Mouse (Mus musculus): ENCODE measurements around the gene Otud7a. TPM values are rescaled to one million over a fixed set of nuclear protein-coding genes. Genes with fewer than 3 reads are reported as not detected.
"Not testable (repeated sequence)": the region's sequence is repeated elsewhere in the genome, so short reads cannot be mapped to it uniquely, and the experiment has no call there.

The Otud7a gene
- polyA plus RNA-seq, 1 experiment from 2014 or later = 1.3 TPM

GRCm38 (mm10) chr7:63660261-63660660 lies 215.7 kb downstream of the Otud7a start:
- WGBS = 88% methylated on average over 1 of the region's 1 CpGs
- H3K4me3 ChIP-seq (ENCODE audit: low read depth, low read length) = no peak overlapping the region
- H3K9me3 ChIP-seq (ENCODE audit: control insufficient read depth, low read length) = no peaks in the 10 kb centered on the region
- no peaks in the 10 kb centered on the region for H3K36me3 ChIP-seq (ENCODE audit: control insufficient read depth, insufficient read depth, low read length)
- ATAC-seq (ENCODE audit: low FRiP score) = no peak
- no peak overlapping the region for H3K27ac ChIP-seq (ENCODE audit: low read depth, low read length)
- no peak overlapping the region for H3K4me2 ChIP-seq (replicated peaks; ENCODE audit: low read depth, low read length)
- H3K4me1 ChIP-seq (replicated peaks; ENCODE audit: control insufficient read depth, insufficient read depth, low read length) = no peaks in the 10 kb centered on the region
- H3K27me3 ChIP-seq (ENCODE audit: control insufficient read depth, insufficient read depth, low read length) = no peaks in the 10 kb centered on the region
- DNase-seq (ENCODE audit: low spot score) = no peak
- no peak overlapping the region for H3K9ac ChIP-seq (ENCODE audit: low read depth, low read length)

DNA sequence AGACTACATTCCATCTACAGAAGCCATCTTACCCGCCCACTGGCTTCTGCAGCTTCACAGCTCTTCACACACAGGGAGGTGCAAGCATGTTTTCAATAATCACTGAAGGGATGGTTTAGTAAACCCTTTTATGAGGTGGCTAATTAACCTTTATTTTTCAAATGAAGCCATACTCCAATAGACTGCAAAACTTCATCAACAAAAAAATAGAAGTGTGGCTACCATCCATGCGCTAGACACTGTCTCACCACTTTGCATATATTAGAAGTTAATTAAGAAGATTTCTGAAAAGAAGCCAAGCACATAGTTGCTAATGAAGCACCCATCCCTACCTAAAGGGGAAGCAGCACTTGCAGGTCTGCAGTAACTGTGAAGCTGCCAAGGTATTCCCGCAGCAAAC lies 218.2 kb downstream of the Otud7a start:
- Histone ChIP-seq H3K4me3 (ENCODE audit: low read depth, low read length) (no peak overlapping the region), H3K9ac (ENCODE audit: low read depth, low read length) (no peak overlapping the region), H3K4me1 (replicated peaks; ENCODE audit: control insufficient read depth, insufficient read depth, low read length) (no peaks in the 10 kb centered on the region), H3K27me3 (ENCODE audit: control insufficient read depth, insufficient read depth, low read length) (no peaks in the 10 kb centered on the region), H3K9me3 (ENCODE audit: control insufficient read depth, low read length) (no peaks in the 10 kb centered on the region), H3K27ac (ENCODE audit: low read depth, low read length) (no peak overlapping the region), H3K36me3 (ENCODE audit: control insufficient read depth, insufficient read depth, low read length) (no peaks in the 10 kb centered on the region), H3K4me2 (replicated peaks; ENCODE audit: low read depth, low read length) (no peak overlapping the region)
- DNase-seq (ENCODE audit: low spot score) = no peak
- ATAC-seq (ENCODE audit: low FRiP score) = no peak
- WGBS = 90% methylated on average over 3 of the region's 3 CpGs

DNA sequence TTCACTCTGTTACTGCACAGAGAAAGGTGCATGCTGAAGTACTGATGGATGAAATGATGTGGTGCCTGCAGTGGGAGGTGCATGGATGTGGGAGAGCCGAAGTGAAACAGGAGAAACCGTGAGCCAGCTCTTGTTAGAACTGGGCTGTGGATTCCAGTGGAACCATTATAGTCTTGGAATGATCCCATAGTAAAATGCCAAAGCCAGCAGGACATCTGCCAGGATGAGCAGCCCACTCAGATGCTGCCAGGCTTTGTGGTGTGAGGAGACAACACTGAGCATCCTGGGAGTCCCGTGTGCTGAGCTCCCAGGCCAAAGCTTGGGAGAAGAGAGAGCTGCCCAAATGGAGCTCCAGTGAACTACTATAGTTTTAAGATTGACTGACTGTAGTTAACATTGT lies 220.9 kb downstream of the Otud7a start:
- H3K4me3 ChIP-seq (ENCODE audit: low read depth, low read length) = no peak overlapping the region
- 86% methylated on average over 3 of the region's 3 CpGs for WGBS
- no peak overlapping the region for H3K27ac ChIP-seq (ENCODE audit: low read depth, low read length)
- H3K36me3 ChIP-seq (ENCODE audit: control insufficient read depth, insufficient read depth, low read length) = no peaks in the 10 kb centered on the region
- no peak for ATAC-seq (ENCODE audit: low FRiP score)
- no peak overlapping the region for H3K4me2 ChIP-seq (replicated peaks; ENCODE audit: low read depth, low read length)
- DNase-seq (ENCODE audit: low spot score) = no peak
- no peak overlapping the region for H3K9ac ChIP-seq (ENCODE audit: low read depth, low read length)
- H3K4me1 ChIP-seq (replicated peaks; ENCODE audit: control insufficient read depth, insufficient read depth, low read length) = no peaks in the 10 kb centered on the region
- no peaks in the 10 kb centered on the region for H3K27me3 ChIP-seq (ENCODE audit: control insufficient read depth, insufficient read depth, low read length)
- H3K9me3 ChIP-seq (ENCODE audit: control insufficient read depth, low read length) = no peaks in the 10 kb centered on the region

DNA sequence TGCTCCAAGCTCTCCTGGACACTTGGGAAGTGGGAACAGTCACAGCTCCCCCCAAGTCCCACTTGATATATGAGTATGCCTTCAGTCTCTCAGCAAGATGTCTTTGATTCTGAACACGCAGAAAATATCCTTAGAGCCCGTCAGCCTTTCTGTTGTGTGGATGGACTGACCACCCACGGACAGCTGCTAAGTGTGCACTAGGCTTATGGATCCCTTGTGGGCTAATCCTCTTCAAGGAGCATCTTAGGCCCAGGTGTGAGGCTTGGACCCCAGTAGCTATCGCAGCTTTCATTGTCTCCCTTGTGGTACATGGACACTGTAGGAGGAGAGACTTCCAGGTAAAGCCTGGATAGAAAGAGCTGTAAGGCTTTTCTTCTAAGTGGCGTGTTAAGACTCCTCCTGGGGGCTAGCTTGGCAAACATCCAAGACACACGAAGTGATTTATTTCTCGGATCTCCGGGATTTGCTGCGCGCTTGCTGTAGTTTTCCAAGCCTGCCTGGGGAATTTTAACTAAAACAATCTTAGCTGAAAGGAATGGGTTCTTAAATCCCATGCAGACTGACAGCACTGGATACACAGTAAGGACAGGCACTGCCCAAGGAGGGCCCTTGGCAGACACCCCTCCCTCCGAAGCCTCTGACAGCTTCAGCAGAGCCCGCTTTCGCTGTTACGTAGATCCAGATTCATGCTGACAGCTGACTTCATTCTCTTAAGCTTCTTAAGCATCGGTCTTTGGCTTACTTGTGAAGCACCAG lies 223.6 kb downstream of the Otud7a start:
- 76% methylated on average over 15 of the region's 15 CpGs for WGBS
- no peak overlapping the region for H3K9ac ChIP-seq (ENCODE audit: low read depth, low read length)
- DNase-seq (ENCODE audit: low spot score) (peak; percentile 7), ATAC-seq (ENCODE audit: low FRiP score) (no peak)
- no peak overlapping the region for H3K4me3 ChIP-seq (ENCODE audit: low read depth, low read length)
- no peaks in the 10 kb centered on the region for H3K36me3 ChIP-seq (ENCODE audit: control insufficient read depth, insufficient read depth, low read length)
- H3K9me3 ChIP-seq (ENCODE audit: control insufficient read depth, low read length) = no peaks in the 10 kb centered on the region
- H3K4me2 ChIP-seq (replicated peaks; ENCODE audit: low read depth, low read length) = no peak overlapping the region
- no peak overlapping the region for H3K27ac ChIP-seq (ENCODE audit: low read depth, low read length)
- no peaks in the 10 kb centered on the region for H3K27me3 ChIP-seq (ENCODE audit: control insufficient read depth, insufficient read depth, low read length)
- no peaks in the 10 kb centered on the region for H3K4me1 ChIP-seq (replicated peaks; ENCODE audit: control insufficient read depth, insufficient read depth, low read length)

- Histone ChIP-seq H3K36me3 (ENCODE audit: control insufficient read depth, insufficient read depth, low read length) (no peaks in the 10 kb centered on the region), H3K4me3 (ENCODE audit: low read depth, low read length) (no peak overlapping the region), H3K9ac (ENCODE audit: low read depth, low read length) (no peak overlapping the region), H3K4me2 (replicated peaks; ENCODE audit: low read depth, low read length) (no peak overlapping the region), H3K27me3 (ENCODE audit: control insufficient read depth, insufficient read depth, low read length) (no peaks in the 10 kb centered on the region), H3K9me3 (ENCODE audit: control insufficient read depth, low read length) (no peaks in the 10 kb centered on the region), H3K27ac (ENCODE audit: low read depth, low read length) (no peak overlapping the region), H3K4me1 (replicated peaks; ENCODE audit: control insufficient read depth, insufficient read depth, low read length) (no peaks in the 10 kb centered on the region)
- ATAC-seq (ENCODE audit: low FRiP score) (no peak), DNase-seq (ENCODE audit: low spot score) (peak; percentile 1)
- WGBS = 81% methylated on average over 14 of the region's 14 CpGs
Measured at GRCm38 (mm10) chr7:63668951-63669350, 224.4 kb downstream of the Otud7a start.

- not testable (repeated sequence) for H3K27me3 ChIP-seq (ENCODE audit: control insufficient read depth, insufficient read depth, low read length); H3K9me3 ChIP-seq (ENCODE audit: control insufficient read depth, low read length); H3K9ac ChIP-seq (ENCODE audit: low read depth, low read length); H3K4me2 ChIP-seq (replicated peaks; ENCODE audit: low read depth, low read length); H3K4me3 ChIP-seq (ENCODE audit: low read depth, low read length); H3K27ac ChIP-seq (ENCODE audit: low read depth, low read length); H3K4me1 ChIP-seq (replicated peaks; ENCODE audit: control insufficient read depth, insufficient read depth, low read length); DNase-seq (ENCODE audit: low spot score); H3K36me3 ChIP-seq (ENCODE audit: control insufficient read depth, insufficient read depth, low read length); ATAC-seq (ENCODE audit: low FRiP score)
- 88% methylated on average over 1 of the region's 1 CpGs for WGBS
Measured at GRCm38 (mm10) chr7:63670911-63671310, 226.4 kb downstream of the Otud7a start.

DNA sequence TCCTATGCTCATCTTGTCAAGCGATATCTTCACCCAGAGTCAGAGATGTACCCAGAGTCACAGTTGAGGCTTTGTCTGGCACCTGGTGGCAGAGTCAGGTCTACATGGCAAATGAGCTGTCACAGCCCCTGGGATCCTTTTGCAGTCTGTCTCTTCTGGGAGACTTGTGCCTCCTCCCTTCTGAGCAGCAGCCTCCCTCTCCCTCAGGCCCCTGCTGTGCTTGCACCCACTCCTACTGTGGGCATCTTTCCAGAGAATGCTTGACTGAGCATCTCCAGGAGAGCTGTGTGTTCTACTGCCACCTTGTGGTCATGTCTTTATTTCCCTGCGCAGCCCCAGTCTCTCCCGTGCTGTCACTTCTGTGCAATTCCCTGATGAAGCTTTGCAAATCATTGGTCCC lies 227.4 kb downstream of the Otud7a start:
- ATAC-seq (ENCODE audit: low FRiP score) (peak; percentile 87), DNase-seq (ENCODE audit: low spot score) (peak; percentile 80)
- no peak overlapping the region for H3K27ac ChIP-seq (ENCODE audit: low read depth, low read length)
- H3K9me3 ChIP-seq (ENCODE audit: control insufficient read depth, low read length) = no peaks in the 10 kb centered on the region
- no peaks in the 10 kb centered on the region for H3K36me3 ChIP-seq (ENCODE audit: control insufficient read depth, insufficient read depth, low read length)
- no peak overlapping the region for H3K4me3 ChIP-seq (ENCODE audit: low read depth, low read length)
- no peak overlapping the region for H3K9ac ChIP-seq (ENCODE audit: low read depth, low read length)
- H3K4me1 ChIP-seq (replicated peaks; ENCODE audit: control insufficient read depth, insufficient read depth, low read length) = no peaks in the 10 kb centered on the region
- WGBS = 28% methylated on average over 3 of the region's 3 CpGs
- H3K4me2 ChIP-seq (replicated peaks; ENCODE audit: low read depth, low read length) = no peak overlapping the region
- H3K27me3 ChIP-seq (ENCODE audit: control insufficient read depth, insufficient read depth, low read length) = no peaks in the 10 kb centered on the region

- no peak for DNase-seq (ENCODE audit: low spot score)
- Histone ChIP-seq H3K4me1 (replicated peaks; ENCODE audit: control insufficient read depth, insufficient read depth, low read length) (no peaks in the 10 kb centered on the region), H3K27ac (ENCODE audit: low read depth, low read length) (no peak overlapping the region), H3K9me3 (ENCODE audit: control insufficient read depth, low read length) (no peaks in the 10 kb centered on the region), H3K27me3 (ENCODE audit: control insufficient read depth, insufficient read depth, low read length) (no peaks in the 10 kb centered on the region), H3K4me2 (replicated peaks; ENCODE audit: low read depth, low read length) (no peak overlapping the region), H3K9ac (ENCODE audit: low read depth, low read length) (no peak overlapping the region), H3K4me3 (ENCODE audit: low read depth, low read length) (no peak overlapping the region), H3K36me3 (ENCODE audit: control insufficient read depth, insufficient read depth, low read length) (no peaks in the 10 kb centered on the region)
- ATAC-seq (ENCODE audit: low FRiP score) = no peak
- 86% methylated on average over 5 of the region's 5 CpGs for WGBS
Measured at GRCm38 (mm10) chr7:63676631-63677030, 232.1 kb downstream of the Otud7a start.

- H3K9me3 ChIP-seq (ENCODE audit: control insufficient read depth, low read length) = no peaks in the 10 kb centered on the region
- WGBS = 62% methylated on average over 2 of the region's 2 CpGs
Measured at GRCm38 (mm10) chr7:63677149-63677548, 232.6 kb downstream of the Otud7a start.

More at GRCm38 (mm10) chr7:63677149-63677548, 232.6 kb downstream of the Otud7a start:
- H3K27me3 ChIP-seq (ENCODE audit: control insufficient read depth, insufficient read depth, low read length) = no peaks in the 10 kb centered on the region
- no peaks in the 10 kb centered on the region for H3K36me3 ChIP-seq (ENCODE audit: control insufficient read depth, insufficient read depth, low read length)
- H3K4me3 ChIP-seq (ENCODE audit: low read depth, low read length) = no peak overlapping the region
- H3K4me1 ChIP-seq (replicated peaks; ENCODE audit: control insufficient read depth, insufficient read depth, low read length) = no peaks in the 10 kb centered on the region
- no peak overlapping the region for H3K4me2 ChIP-seq (replicated peaks; ENCODE audit: low read depth, low read length)
- H3K9ac ChIP-seq (ENCODE audit: low read depth, low read length) = no peak overlapping the region
- DNase-seq (ENCODE audit: low spot score) = no peak
- no peak overlapping the region for H3K27ac ChIP-seq (ENCODE audit: low read depth, low read length)
- no peak for ATAC-seq (ENCODE audit: low FRiP score)

All from hindbrain, embryonic 11.5 days (tissue).